Mouse (Mus musculus): ENCODE data around the gene Gpc6. TPM values are rescaled to one million over a fixed set of nuclear protein-coding genes. Genes with fewer than 3 reads are reported as not detected.

Gene Gpc6
- polyA plus RNA-seq, 2 experiments: 26.1 to 39.5 TPM

DNA sequence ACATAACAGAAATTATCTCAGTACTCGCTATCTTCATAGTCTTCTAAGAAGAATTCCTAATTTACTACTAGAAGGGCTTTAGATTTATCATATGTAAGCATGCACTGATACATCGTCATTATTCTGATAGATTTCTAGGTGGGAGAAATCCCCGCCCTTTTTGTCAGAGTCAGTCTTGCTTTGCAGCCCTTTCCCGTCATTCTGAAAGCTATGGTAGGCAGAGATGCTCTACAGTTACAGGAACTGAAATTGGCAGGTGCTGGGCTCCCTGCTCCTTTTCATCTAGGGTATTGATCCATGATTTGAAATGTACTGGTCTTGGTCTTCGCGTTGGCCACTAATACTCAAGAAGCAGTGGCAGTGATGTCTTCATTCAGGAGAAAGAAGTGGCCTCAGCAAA is 22.3 kb downstream of the Gpc6 start:
- Histone ChIP-seq H3K4me2 (replicated peaks; ENCODE audit: low read depth, low read length, severe bottlenecking) (no peak overlapping the region), H3K27ac (replicated peaks; ENCODE audit: low read depth, low read length) (no peak overlapping the region), H3K27me3 (ENCODE audit: control insufficient read depth, insufficient read depth, low read length) (no peaks in the 10 kb centered on the region), H3K36me3 (ENCODE audit: control insufficient read depth, insufficient read depth, low read length) (no peaks in the 10 kb centered on the region; the same call in none of the 2 replicates), H3K4me3 (replicated peaks; ENCODE audit: low read length) (no peak overlapping the region), H3K4me1 (ENCODE audit: control insufficient read depth, insufficient read depth, low read length) (no peaks in the 10 kb centered on the region), H3K9me3 (ENCODE audit: control insufficient read depth, low read length) (no peaks in the 10 kb centered on the region; the same call in 1 of the 2 replicates), H3K9ac (ENCODE audit: low read depth, low read length, severe bottlenecking) (no peak overlapping the region)
- ATAC-seq (ENCODE audit: low FRiP score, low read depth): no peak
- no peak for TF ChIP-seq POLR2A (IDR thresholded peaks at IDR 0.05; ENCODE audit: borderline replicate concordance, extremely low read depth, insufficient read depth, insufficient read length)
- DNase-seq (ENCODE audit: low spot score): no peak
- WGBS: 96% methylated on average over 6 of the region's 6 CpGs

- Histone ChIP-seq H3K27ac (replicated peaks; ENCODE audit: low read depth, low read length) (no peak overlapping the region), H3K27me3 (ENCODE audit: control insufficient read depth, insufficient read depth, low read length) (no peaks in the 10 kb centered on the region), H3K4me2 (replicated peaks; ENCODE audit: low read depth, low read length, severe bottlenecking) (no peak overlapping the region), H3K36me3 (ENCODE audit: control insufficient read depth, insufficient read depth, low read length) (no peaks in the 10 kb centered on the region; the same call in none of the 2 replicates), H3K9ac (ENCODE audit: low read depth, low read length, severe bottlenecking) (no peak overlapping the region), H3K4me1 (ENCODE audit: control insufficient read depth, insufficient read depth, low read length) (no peaks in the 10 kb centered on the region), H3K9me3 (ENCODE audit: control insufficient read depth, low read length) (no peaks in the 10 kb centered on the region; the same call in 1 of the 2 replicates), H3K4me3 (replicated peaks; ENCODE audit: low read length) (no peak overlapping the region)
- no peak for DNase-seq (ENCODE audit: low spot score)
- 94% methylated on average over 5 of the region's 5 CpGs for WGBS
- no peak for TF ChIP-seq POLR2A (IDR thresholded peaks at IDR 0.05; ENCODE audit: borderline replicate concordance, extremely low read depth, insufficient read depth, insufficient read length)
- ATAC-seq (ENCODE audit: low FRiP score, low read depth): no peak
These were observed 22.9 kb downstream of the Gpc6 start for GRCm38 (mm10) chr14:116947939-116948591.

- H3K4me3 ChIP-seq (replicated peaks; ENCODE audit: low read length): no peak overlapping the region
- no peak overlapping the region for H3K4me2 ChIP-seq (replicated peaks; ENCODE audit: low read depth, low read length, severe bottlenecking)
- DNase-seq (ENCODE audit: low spot score) (no peak), ATAC-seq (ENCODE audit: low FRiP score, low read depth) (no peak)
- H3K4me1 ChIP-seq (ENCODE audit: control insufficient read depth, insufficient read depth, low read length): no peaks in the 10 kb centered on the region
- no peak overlapping the region for H3K27ac ChIP-seq (replicated peaks; ENCODE audit: low read depth, low read length)
- H3K9me3 ChIP-seq (ENCODE audit: control insufficient read depth, low read length): no peaks in the 10 kb centered on the region
- H3K9ac ChIP-seq (ENCODE audit: low read depth, low read length, severe bottlenecking): no peak overlapping the region
- H3K36me3 ChIP-seq (ENCODE audit: control insufficient read depth, insufficient read depth, low read length): no peaks in the 10 kb centered on the region
- no peaks in the 10 kb centered on the region for H3K27me3 ChIP-seq (ENCODE audit: control insufficient read depth, insufficient read depth, low read length)
- TF ChIP-seq POLR2A (IDR thresholded peaks at IDR 0.05; ENCODE audit: borderline replicate concordance, extremely low read depth, insufficient read depth, insufficient read length): no peak
These were observed 32.0 kb downstream of the Gpc6 start for GRCm38 (mm10) chr14:116957154-116957553.

GRCm38 (mm10) chr14:116964837-116965236 is 39.7 kb downstream of the Gpc6 start:
- ATAC-seq (ENCODE audit: low FRiP score, low read depth) (no peak), DNase-seq (ENCODE audit: low spot score) (no peak)
- no peaks in the 10 kb centered on the region for H3K27me3 ChIP-seq (ENCODE audit: control insufficient read depth, insufficient read depth, low read length)
- H3K9me3 ChIP-seq (ENCODE audit: control insufficient read depth, low read length): no peaks in the 10 kb centered on the region
- whole genome bisulfite sequencing: 61% methylated on average over 6 of the region's 6 CpGs
- H3K4me3 ChIP-seq (replicated peaks; ENCODE audit: low read length): no peak overlapping the region
- no peak for TF ChIP-seq POLR2A (IDR thresholded peaks at IDR 0.05; ENCODE audit: borderline replicate concordance, extremely low read depth, insufficient read depth, insufficient read length)
- H3K9ac ChIP-seq (ENCODE audit: low read depth, low read length, severe bottlenecking): no peak overlapping the region
- no peaks in the 10 kb centered on the region for H3K36me3 ChIP-seq (ENCODE audit: control insufficient read depth, insufficient read depth, low read length)
- H3K27ac ChIP-seq (replicated peaks; ENCODE audit: low read depth, low read length): no peak overlapping the region
- H3K4me1 ChIP-seq (ENCODE audit: control insufficient read depth, insufficient read depth, low read length): peaks cover 5% of the 10 kb centered on the region; the same call in 1 of the 2 replicates
- no peak overlapping the region for H3K4me2 ChIP-seq (replicated peaks; ENCODE audit: low read depth, low read length, severe bottlenecking)

DNA sequence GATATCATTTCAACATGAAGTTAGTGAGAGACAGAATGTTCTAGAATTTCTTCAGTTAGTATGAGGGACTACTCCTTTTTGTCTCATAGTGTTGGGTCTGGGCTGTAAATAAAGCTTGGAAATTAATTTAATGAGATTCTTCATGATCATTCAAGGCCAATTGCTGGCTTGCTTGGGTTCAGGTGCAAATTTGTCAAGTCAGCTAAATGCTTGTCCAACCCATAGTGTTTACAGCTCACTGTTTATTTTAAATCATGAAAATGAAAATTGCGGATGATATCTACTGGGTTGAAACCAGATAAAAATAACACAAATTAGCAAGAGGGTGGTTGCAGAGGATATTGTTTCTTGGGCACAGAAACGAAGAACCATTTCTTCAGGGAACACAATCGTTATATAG is 49.6 kb downstream of the Gpc6 start:
- DNase-seq (ENCODE audit: low spot score) (no peak), ATAC-seq (ENCODE audit: low FRiP score, low read depth) (no peak)
- no peak overlapping the region for H3K4me3 ChIP-seq (replicated peaks; ENCODE audit: low read length)
- no peak overlapping the region for H3K9ac ChIP-seq (ENCODE audit: low read depth, low read length, severe bottlenecking)
- no peaks in the 10 kb centered on the region for H3K36me3 ChIP-seq (ENCODE audit: control insufficient read depth, insufficient read depth, low read length)
- TF ChIP-seq POLR2A (IDR thresholded peaks at IDR 0.05; ENCODE audit: borderline replicate concordance, extremely low read depth, insufficient read depth, insufficient read length): no peak
- H3K9me3 ChIP-seq (ENCODE audit: control insufficient read depth, low read length): no peaks in the 10 kb centered on the region
- H3K27ac ChIP-seq (replicated peaks; ENCODE audit: low read depth, low read length): no peak overlapping the region
- H3K27me3 ChIP-seq (ENCODE audit: control insufficient read depth, insufficient read depth, low read length): no peaks in the 10 kb centered on the region
- no peak overlapping the region for H3K4me2 ChIP-seq (replicated peaks; ENCODE audit: low read depth, low read length, severe bottlenecking)
- 95% methylated on average over 3 of the region's 3 CpGs for WGBS
- H3K4me1 ChIP-seq (ENCODE audit: control insufficient read depth, insufficient read depth, low read length): no peaks in the 10 kb centered on the region

Measured in limb, embryonic 14.5 days (tissue).